Mouse (Mus musculus) heart, embryonic 13.5 days (tissue): ENCODE measurements at regions not wholly inside any gene's neighbourhood (a gene's known extent, or its start where the extent isn't known, plus 50 kb on each side); places are given as distances from the start of the nearest gene placed in this dataset.

ENCODE experiments used
- ATAC-seq: fragments of 200-750 bp; cut with Nextera tagmentation; 2 replicates; pipeline ENCODE4 v1.8.0; 2017; ENCODE audit warnings: moderate TSS enrichment; ENCODE audit not compliant: insufficient number of reproducible peaks, low FRiP score, low TSS enrichment; ENCODE audit errors: extremely low read depth
- H3K27ac ChIP-seq: fragments of 300-500 bp; sonication (generic); replicated peaks from 2 replicates; pipeline ENCODE4 v1.5.1; 2015; ENCODE audit warnings: moderate library complexity, mild to moderate bottlenecking, inconsistent platforms
- H3K27me3 ChIP-seq: fragments of 300-500 bp; sonication (generic); replicated peaks from 2 replicates; pipeline ENCODE4 v1.6.1; 2015; ENCODE audit warnings: mild to moderate bottlenecking, inconsistent platforms
- H3K36me3 ChIP-seq: fragments of 300-500 bp; sonication (generic); 2 replicates; pipeline ENCODE4 v1.6.1; 2015; ENCODE audit warnings: mild to moderate bottlenecking, inconsistent platforms
- H3K4me1 ChIP-seq: fragments of 300-500 bp; sonication (generic); 2 replicates; pipeline ENCODE4 v1.6.1; 2015; ENCODE audit warnings: inconsistent platforms
- H3K4me2 ChIP-seq: fragments of 300-500 bp; sonication (generic); 2 replicates; pipeline ENCODE4 v1.6.1; 2015; ENCODE audit warnings: inconsistent platforms, mild to moderate bottlenecking, moderate library complexity
- H3K4me3 ChIP-seq: fragments of 300-500 bp; sonication (generic); 2 replicates; pipeline ENCODE4 v1.5.1; 2015; ENCODE audit warnings: moderate library complexity, mild to moderate bottlenecking, inconsistent platforms
- H3K9ac ChIP-seq: fragments of 300-500 bp; sonication (generic); 2 replicates; pipeline ENCODE4 v1.6.1; 2015; ENCODE audit warnings: inconsistent platforms, mild to moderate bottlenecking, moderate library complexity
- H3K9me3 ChIP-seq: fragments of 300-500 bp; sonication (generic); 2 replicates; pipeline ENCODE4 v1.6.1; 2016; ENCODE audit warnings: inconsistent platforms
- WGBS: fragments of 180-500 bp; shearing (Covaris S2); methylation state at CpG from one replicate; pipeline ENCODE4 v1.1.7; 2015; ENCODE audit warnings: mixed read lengths; 5-methylcytosine and 5-hydroxymethylcytosine counted together

DNA sequence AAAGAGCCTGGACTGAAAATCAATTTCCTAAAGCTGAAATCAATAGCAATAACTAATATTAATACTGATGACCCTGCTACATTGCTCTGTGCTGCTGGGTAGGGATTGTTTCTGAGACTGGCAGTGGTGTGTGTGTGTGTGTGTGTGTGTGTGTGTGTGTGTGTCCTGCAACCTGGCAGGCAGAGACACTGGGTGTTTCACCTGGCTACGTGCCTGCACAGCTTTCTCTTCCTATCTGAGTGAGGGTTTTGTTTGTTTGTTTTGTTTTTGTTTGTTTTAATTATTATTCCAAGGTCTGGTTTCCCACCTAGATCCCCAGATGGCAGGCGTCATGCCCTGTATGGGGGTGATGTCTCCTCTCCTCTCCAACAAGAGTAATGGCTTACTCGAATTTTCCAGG is 54.5 kb upstream of the Rxra start:
- 55% methylated on average over 3 of the region's 3 CpGs for WGBS
- H3K4me3 ChIP-seq: no peak overlapping the region
- no peak overlapping the region for H3K9ac ChIP-seq
- H3K36me3 ChIP-seq: no peaks in the 10 kb centered on the region
- H3K4me2 ChIP-seq: no peak overlapping the region
- H3K9me3 ChIP-seq: no peaks in the 10 kb centered on the region
- no peak for ATAC-seq
- peaks cover 10% of the 10 kb centered on the region; the same call in 1 of the 2 replicates for H3K27me3 ChIP-seq
- H3K4me1 ChIP-seq: no peaks in the 10 kb centered on the region
- no peak overlapping the region for H3K27ac ChIP-seq

DNA sequence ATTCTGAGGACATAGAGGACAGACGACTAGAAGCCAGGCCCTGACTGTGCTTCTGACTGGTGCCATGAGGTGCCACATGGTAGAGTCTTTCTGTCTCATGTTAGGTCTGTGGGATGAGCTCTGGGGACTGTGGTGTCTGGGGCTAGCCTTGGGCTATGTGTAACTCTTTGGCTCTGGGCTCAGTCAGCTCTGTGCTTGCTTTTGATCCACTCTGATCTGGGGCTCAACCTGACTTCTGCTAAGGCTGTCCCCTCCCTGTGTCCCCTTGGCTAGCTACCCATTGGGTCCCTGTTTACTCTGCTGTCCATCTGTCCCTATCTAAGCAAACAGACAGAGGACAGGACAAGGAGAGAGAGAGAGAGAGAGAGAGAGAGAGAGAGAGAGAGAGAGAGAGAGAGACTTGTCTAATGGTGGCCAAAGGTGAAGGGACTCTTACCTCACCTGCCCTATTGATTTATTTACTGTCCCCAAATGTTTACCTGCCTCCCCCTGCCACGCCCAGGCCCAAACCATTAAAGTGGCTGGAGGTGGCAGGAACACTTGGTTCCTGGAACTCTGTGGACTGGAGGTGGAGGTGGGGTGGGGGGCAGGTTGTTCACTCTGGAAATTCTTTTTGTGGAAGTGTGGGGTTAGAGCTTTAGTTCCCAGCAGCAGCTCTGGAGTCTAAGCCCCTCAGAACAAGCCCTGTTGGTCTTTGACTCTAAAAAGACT is 51.4 kb upstream of the Rxra start:
- ATAC-seq: no peak
- Histone ChIP-seq H3K4me3 (no peak overlapping the region), H3K36me3 (no peaks in the 10 kb centered on the region), H3K4me2 (no peak overlapping the region), H3K4me1 (no peaks in the 10 kb centered on the region), H3K9ac (no peak overlapping the region), H3K9me3 (no peaks in the 10 kb centered on the region), H3K27ac (no peak overlapping the region), H3K27me3 (peaks cover 6% of the 10 kb centered on the region; the same call in 1 of the 2 replicates)
- WGBS: 58% methylated on average over 2 of the region's 2 CpGs
